Comparison of ENCODE assay signal across 26 mouse cellular contexts in the genomic region with DNA sequence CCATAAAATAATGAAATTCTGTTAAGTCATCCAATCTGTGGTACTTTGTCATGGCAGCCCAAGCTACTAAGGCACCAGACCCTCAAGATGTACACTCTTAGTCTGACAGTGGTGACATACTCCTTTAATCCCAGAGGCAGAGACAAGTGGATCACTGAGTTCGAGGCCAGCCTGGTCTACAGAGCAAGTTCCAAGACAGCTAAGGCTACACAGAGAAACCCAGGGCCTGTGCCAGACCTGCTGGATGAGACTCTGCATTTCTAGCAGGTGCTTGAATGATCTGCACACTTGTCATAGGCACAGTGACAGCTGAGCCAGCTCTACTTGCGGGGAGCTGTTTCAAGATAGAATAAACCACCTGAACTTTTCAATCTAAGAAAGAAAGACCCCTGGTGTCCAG. TPM values are rescaled to one million over a fixed set of nuclear protein-coding genes. Genes with fewer than 3 reads are reported as not detected.
A peak's percentile ranks its signal among the peaks of the same experiment; 100 is the strongest.
DNase-seq lines count a peak whose midpoint lies in the region; ATAC-seq and TF ChIP-seq lines count a peak whose summit lies in the region.
"Had no signal": no experiment of that assay in that cellular context is flagged by ENCODE, and none has a peak within 500 bp of the region (broad histone marks: within the 10 kb centered on the region; RNA-seq: fewer than 3 reads in every experiment).

No protein-coding gene starts in this region.

- H3K9ac ChIP-seq in heart, embryonic 15.5 days = no peak overlapping the region
- no peak overlapping the region for H3K9ac ChIP-seq in heart, adult 2 months (ENCODE audit: low read depth, low read length)
- no peak overlapping the region for H3K9ac ChIP-seq in midbrain, embryonic 11.5 days (ENCODE audit: low read length)
- no peak overlapping the region for H3K9ac ChIP-seq in midbrain, embryonic 16.5 days (ENCODE audit: low read depth, low read length)
- H3K9ac ChIP-seq: embryonic facial prominence, embryonic 12.5 days; forebrain, postnatal 0 days; liver, embryonic 12.5 days; lung, embryonic 14.5 days; neural tube, embryonic 12.5 days had no signal

- peak; percentile 83 for DNase-seq in heart, adult 11 months
- DNase-seq in heart, adult 18-20 months = no peak
- DNase-seq in heart, adult 2 months = no peak
- DNase-seq in midbrain, embryonic 11.5 days (ENCODE audit: low spot score, missing footprints) = peak; percentile 47
- DNase-seq in thymus, postnatal 4 days = peak; percentile 44
- DNase-seq in thymus, postnatal 36 days = no peak
- DNase-seq: adrenal gland, postnatal 14 days; cerebellum, adult 2 months; cerebellum, postnatal 25 days; forebrain, postnatal 0 days; gastrocnemius, postnatal 25 days; kidney, postnatal 25 days; lung, embryonic 14.5 days; midbrain, embryonic 14.5 days; right cerebral cortex, postnatal 14 days had no signal

- peaks cover 17% of the 10 kb centered on the region for H3K4me1 ChIP-seq in heart, embryonic 15.5 days (replicated peaks)
- H3K4me1 ChIP-seq in heart, adult 2 months (ENCODE audit: control insufficient read depth, insufficient read depth, low read length) = no peaks in the 10 kb centered on the region
- H3K4me1 ChIP-seq in midbrain, embryonic 11.5 days (ENCODE audit: control insufficient read depth, insufficient read depth, low read length) = no peaks in the 10 kb centered on the region
- no peaks in the 10 kb centered on the region for H3K4me1 ChIP-seq in midbrain, embryonic 16.5 days (ENCODE audit: control insufficient read depth, insufficient read depth, low read length)
- H3K4me1 ChIP-seq: embryonic facial prominence, embryonic 12.5 days; hindbrain, embryonic 10.5 days; limb, embryonic 10.5 days; neural tube, embryonic 12.5 days had no signal

- H3K79me2 ChIP-seq in heart, adult 2 months (replicated peaks; ENCODE audit: control insufficient read depth, insufficient read depth, low read length) = no peaks in the 10 kb centered on the region

- no peak overlapping the region for H3K4me3 ChIP-seq in heart, embryonic 15.5 days
- H3K4me3 ChIP-seq in heart, adult 2 months = no peak overlapping the region
- no peak overlapping the region for H3K4me3 ChIP-seq in midbrain, embryonic 11.5 days (ENCODE audit: low read depth, low read length)
- H3K4me3 ChIP-seq in midbrain, embryonic 16.5 days (ENCODE audit: low read depth, low read length) = no peak overlapping the region
- H3K4me3 ChIP-seq: embryonic facial prominence, embryonic 12.5 days; hindbrain, embryonic 10.5 days; layer of hippocampus, adult 2 months; limb, embryonic 10.5 days; liver, embryonic 12.5 days; megakaryocyte, embryonic 14.5 days; neural tube, embryonic 12.5 days had no signal

- no peak for TF ChIP-seq POLR2A in heart, adult 2 months (IDR thresholded peaks at IDR 0.05; ENCODE audit: insufficient read depth, low read depth, low read length)

- peak overlapping the region; percentile 37; the same call in 1 of the 2 replicates for H3K27ac ChIP-seq in heart, embryonic 15.5 days
- no peak overlapping the region for H3K27ac ChIP-seq in heart, adult 2 months
- H3K27ac ChIP-seq in midbrain, embryonic 11.5 days (ENCODE audit: low read depth, low read length) = no peak overlapping the region
- H3K27ac ChIP-seq in midbrain, embryonic 16.5 days (ENCODE audit: low read length) = no peak overlapping the region
- H3K27ac ChIP-seq: embryonic facial prominence, embryonic 12.5 days; hindbrain, embryonic 10.5 days; layer of hippocampus, adult 2 months; limb, embryonic 10.5 days; liver, embryonic 12.5 days; neural tube, embryonic 12.5 days had no signal

- WGBS in heart, embryonic 15.5 days = 60% methylated on average over 2 of the region's 2 CpGs
- 74% methylated on average over 2 of the region's 2 CpGs for WGBS in heart, adult 2 months
- WGBS in midbrain, embryonic 11.5 days = 82% methylated on average over 2 of the region's 2 CpGs
- WGBS in midbrain, embryonic 16.5 days = 84% methylated on average over 2 of the region's 2 CpGs

- no peaks in the 10 kb centered on the region for H3K27me3 ChIP-seq in heart, embryonic 15.5 days
- H3K27me3 ChIP-seq in heart, adult 2 months (ENCODE audit: control insufficient read depth, insufficient read depth, low read length) = no peaks in the 10 kb centered on the region
- H3K27me3 ChIP-seq in midbrain, embryonic 11.5 days (ENCODE audit: control insufficient read depth, insufficient read depth, low read length) = no peaks in the 10 kb centered on the region
- H3K27me3 ChIP-seq in midbrain, embryonic 16.5 days (ENCODE audit: control insufficient read depth, insufficient read depth, low read depth, low read length) = no peaks in the 10 kb centered on the region
- H3K27me3 ChIP-seq: embryonic facial prominence, embryonic 12.5 days; liver, embryonic 12.5 days; megakaryocyte, embryonic 14.5 days; neural tube, embryonic 12.5 days had no signal

- no peak for ATAC-seq in heart, embryonic 15.5 days (replicated peaks; ENCODE audit: insufficient number of reproducible peaks, insufficient read depth, low FRiP score, low read depth)
- ATAC-seq in midbrain, embryonic 11.5 days (ENCODE audit: low FRiP score) = no peak
- ATAC-seq in midbrain, embryonic 16.5 days = no peak
- ATAC-seq: forebrain, postnatal 0 days; hindbrain, embryonic 16.5 days; intestine, postnatal 0 days; liver, embryonic 12.5 days had no signal

- intact Hi-C loops in heart, adult 2 months (cut with DNase I) = no loop called here

- no peak for TF ChIP-seq EP300 in heart, adult 2 months (IDR thresholded peaks at IDR 0.05; ENCODE audit: insufficient read depth, low read depth, low read length)

- H3K36me3 ChIP-seq in heart, embryonic 15.5 days = no peaks in the 10 kb centered on the region
- H3K36me3 ChIP-seq in heart, adult 2 months (ENCODE audit: control insufficient read depth, insufficient read depth, low read length) = no peaks in the 10 kb centered on the region
- H3K36me3 ChIP-seq in midbrain, embryonic 11.5 days (ENCODE audit: control insufficient read depth, insufficient read depth, low read length) = no peaks in the 10 kb centered on the region
- no peaks in the 10 kb centered on the region for H3K36me3 ChIP-seq in midbrain, embryonic 16.5 days (ENCODE audit: control insufficient read depth, insufficient read depth, low read length)
- H3K36me3 ChIP-seq: embryonic facial prominence, embryonic 12.5 days; limb, embryonic 10.5 days; liver, embryonic 12.5 days had no signal

- no peak for TF ChIP-seq CTCF in heart, adult 2 months (IDR thresholded peaks at IDR 0.05)

- H3K9me3 ChIP-seq in heart, embryonic 15.5 days (replicated peaks) = no peaks in the 10 kb centered on the region
- no peaks in the 10 kb centered on the region for H3K9me3 ChIP-seq in midbrain, embryonic 11.5 days (ENCODE audit: control insufficient read depth, low read length)
- H3K9me3 ChIP-seq in midbrain, embryonic 16.5 days (replicated peaks; ENCODE audit: control insufficient read depth, low read length, poor library complexity, severe bottlenecking) = no peaks in the 10 kb centered on the region
- H3K9me3 ChIP-seq: embryonic facial prominence, embryonic 12.5 days; hindbrain, embryonic 10.5 days; limb, embryonic 10.5 days; liver, embryonic 12.5 days; megakaryocyte, embryonic 14.5 days; neural tube, embryonic 12.5 days had no signal

- H3K4me2 ChIP-seq in heart, embryonic 15.5 days = no peak overlapping the region
- H3K4me2 ChIP-seq in midbrain, embryonic 11.5 days = no peak overlapping the region
- H3K4me2 ChIP-seq in midbrain, embryonic 16.5 days (ENCODE audit: low read length) = no peak overlapping the region
- H3K4me2 ChIP-seq: embryonic facial prominence, embryonic 12.5 days; liver, embryonic 12.5 days; lung, embryonic 14.5 days; neural tube, embryonic 12.5 days had no signal

RNA-seq across cellular contexts. Expression of a gene that starts 33.7 kb away (rescaled TPM):
- total RNA-seq in heart, adult 18-20 months (2021) = under 1 TPM; 0.77 to 0.95 TPM
- 6.7 and 8.5 TPM in 2 replicates for polyA plus RNA-seq in heart, embryonic 15.5 days (2015; fragmentation: Nextera tagmentation; extraction: Ambion mirVana)
- total RNA-seq in heart, adult 2 months (2021) = 1 to 10 TPM; 1.3 TPM
- 1.3 and 1.9 TPM in 2 replicates for polyA plus RNA-seq in heart, adult 2 months (2012; rRNA removed)
- 49.3 and 52.9 TPM in 2 replicates for polyA plus RNA-seq in midbrain, embryonic 11.5 days (2014; fragmentation: Nextera tagmentation; extraction: Ambion mirVana)
- 43.7 and 44.0 TPM in 2 replicates for polyA plus RNA-seq in midbrain, embryonic 16.5 days (2015; fragmentation: Nextera tagmentation; extraction: Ambion mirVana)

Comparison
In these comparisons a context has a peak if more than half of its experiments do, and no peak if none do; other contexts are left out.
1. DNase-seq: peak in heart, adult 11 months (single experiment), midbrain, embryonic 11.5 days (single experiment) and thymus, postnatal 4 days (single experiment); none in heart, adult 18-20 months (0 of 2), heart, adult 2 months (0 of 2) and thymus, postnatal 36 days (0 of 2).